Mouse (Mus musculus) ZHBTc4 (cell line): ENCODE results near the gene Ttc28.

Experiments used
- DNase-seq: peaks from one replicate; pipeline ENCODE4 v3.0.0-alpha.2; 2011; ENCODE audit warnings: low read depth, low spot score

Ttc28 gene

GRCm38 (mm10) chr5:111085849-111086248 is 206.2 kb downstream of the Ttc28 start:
- DNase-seq, result no peak

DNA sequence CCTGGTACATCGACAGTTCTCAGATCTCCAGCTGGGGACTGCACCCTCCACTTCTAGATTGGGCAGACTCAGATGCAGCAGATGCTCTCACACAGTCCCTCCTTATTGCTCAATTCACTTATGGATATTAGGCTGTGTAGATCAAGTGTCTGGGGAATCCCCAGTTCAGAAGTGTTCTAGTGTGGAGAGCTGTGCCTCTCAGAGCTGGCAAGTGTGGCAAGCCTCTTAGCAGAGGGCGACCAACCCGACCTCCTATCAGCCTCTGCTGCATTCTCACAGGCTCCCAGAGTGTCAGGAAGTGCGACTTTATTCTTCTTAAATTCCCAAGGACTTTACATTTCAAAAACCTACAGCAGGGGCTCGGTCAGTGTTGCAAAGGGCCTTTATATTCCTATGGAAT is 217.1 kb downstream of the Ttc28 start:
- no peak for DNase-seq

DNA sequence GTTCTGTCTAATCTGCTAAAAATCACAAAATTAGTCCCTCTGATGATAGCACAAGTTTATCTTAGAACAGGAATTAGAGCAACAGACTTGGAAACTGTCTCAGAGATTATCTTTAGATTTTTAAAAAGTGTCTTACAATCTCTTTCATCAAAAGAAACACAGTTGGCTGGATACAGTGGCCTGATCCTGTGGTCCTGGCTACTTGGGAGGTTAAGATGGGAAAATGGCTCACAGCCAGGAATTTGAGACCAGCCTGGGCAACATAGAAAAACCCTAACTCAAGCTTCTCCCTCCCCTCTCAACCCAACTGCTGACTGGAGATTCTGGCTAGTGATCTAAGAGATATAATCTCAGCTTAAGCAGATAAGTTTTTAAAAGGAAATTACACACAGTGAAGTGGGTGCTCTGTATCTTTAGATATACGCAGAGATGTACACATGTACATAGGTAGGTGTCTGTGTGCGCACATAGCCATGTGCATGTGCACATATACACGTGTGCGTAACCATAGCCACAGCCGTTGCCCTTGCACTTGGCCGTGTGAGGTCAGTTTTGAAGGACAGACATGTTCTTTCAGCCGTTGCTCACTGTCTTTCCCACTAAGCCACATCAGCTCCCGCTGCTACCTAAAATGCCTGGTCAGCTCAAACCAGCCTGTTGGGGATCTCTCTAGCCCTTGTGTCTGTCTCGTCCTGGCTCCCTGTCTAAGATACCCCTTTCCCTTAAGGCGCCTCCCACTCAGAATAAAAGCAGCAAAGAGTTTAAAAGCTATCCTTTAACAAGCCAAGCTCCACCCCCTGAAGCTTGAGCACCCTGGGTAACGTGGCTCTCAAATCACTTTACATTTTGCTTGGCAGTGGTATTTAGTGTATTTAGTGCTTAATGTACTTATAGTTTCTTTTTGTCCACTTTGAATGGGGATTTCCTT is 217.9 kb downstream of the Ttc28 start:
- DNase-seq, result peak; percentile 43

- no peak for DNase-seq
Observed at GRCm38 (mm10) chr5:111098516-111099274, 219.1 kb downstream of the Ttc28 start.

- no peak for DNase-seq
Observed at GRCm38 (mm10) chr5:111100585-111100984, 221.0 kb downstream of the Ttc28 start.

DNA sequence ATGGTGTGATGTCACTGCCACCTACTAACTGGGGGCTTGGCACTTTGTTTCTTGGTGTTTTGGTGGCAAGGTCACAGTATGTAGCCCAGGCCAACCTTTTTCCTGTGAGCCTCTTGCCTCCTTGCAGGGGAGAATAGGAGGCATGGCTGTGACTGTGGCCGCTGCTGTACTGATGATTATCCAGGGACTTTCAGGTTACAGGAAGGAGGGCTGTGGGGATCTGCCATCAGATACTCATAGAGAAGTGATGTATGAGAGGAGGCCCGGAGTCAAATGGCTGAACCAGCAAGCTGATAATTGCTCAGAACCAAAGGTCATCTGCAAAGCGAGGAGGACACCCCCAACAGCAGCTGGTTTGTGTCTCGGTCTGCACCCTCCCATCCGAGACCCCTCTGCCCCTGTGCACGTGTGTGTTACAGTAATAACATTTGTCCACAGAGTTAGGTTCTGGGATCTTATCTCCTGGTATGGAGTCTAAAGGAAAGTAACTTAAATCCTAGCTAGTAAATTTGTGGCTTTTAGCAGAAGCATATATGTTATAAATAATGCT is 221.9 kb downstream of the Ttc28 start:
- no peak for DNase-seq

- DNase-seq, result no peak
Observed at GRCm38 (mm10) chr5:111104801-111105200, 225.2 kb downstream of the Ttc28 start.

GRCm38 (mm10) chr5:111111378-111111777 is 231.8 kb downstream of the Ttc28 start:
- DNase-seq, result peak; percentile 60

- DNase-seq, result no peak
Observed at GRCm38 (mm10) chr5:111113183-111113582, 233.6 kb downstream of the Ttc28 start.

DNA sequence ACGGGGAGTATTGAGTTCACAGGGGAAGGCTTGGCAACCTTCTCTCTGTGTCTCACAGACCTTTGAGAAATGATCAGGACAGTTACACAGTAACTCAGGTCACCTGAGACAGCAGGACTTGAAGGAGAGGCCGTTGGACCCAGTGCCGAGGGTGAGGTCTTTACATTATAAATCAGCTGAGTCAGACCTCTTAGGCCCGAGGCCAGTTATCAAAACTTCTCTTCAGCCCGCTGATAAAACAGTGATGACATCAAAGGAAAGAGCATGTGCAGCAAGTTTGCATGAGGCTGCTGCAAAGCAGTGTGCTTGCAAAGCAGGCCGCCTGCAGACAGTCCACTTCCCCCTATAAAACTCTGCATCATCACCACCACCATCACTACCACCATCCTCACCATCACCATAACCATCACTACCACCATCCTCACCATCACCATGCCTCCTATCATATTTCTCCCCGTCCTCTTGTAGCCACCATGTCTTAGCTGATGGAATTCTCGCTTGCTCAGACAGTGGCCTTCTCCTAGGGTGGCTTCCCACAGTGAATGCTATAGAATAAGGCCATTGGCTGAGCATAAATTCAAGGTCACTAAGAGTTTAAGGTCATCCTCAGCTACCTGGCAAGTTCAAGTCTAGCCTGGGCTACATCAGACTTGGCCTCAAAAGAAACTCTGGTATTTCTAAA is 234.2 kb downstream of the Ttc28 start:
- DNase-seq, result no peak

- DNase-seq, result no peak
Observed at GRCm38 (mm10) chr5:111114597-111114996, 235.0 kb downstream of the Ttc28 start.

DNA sequence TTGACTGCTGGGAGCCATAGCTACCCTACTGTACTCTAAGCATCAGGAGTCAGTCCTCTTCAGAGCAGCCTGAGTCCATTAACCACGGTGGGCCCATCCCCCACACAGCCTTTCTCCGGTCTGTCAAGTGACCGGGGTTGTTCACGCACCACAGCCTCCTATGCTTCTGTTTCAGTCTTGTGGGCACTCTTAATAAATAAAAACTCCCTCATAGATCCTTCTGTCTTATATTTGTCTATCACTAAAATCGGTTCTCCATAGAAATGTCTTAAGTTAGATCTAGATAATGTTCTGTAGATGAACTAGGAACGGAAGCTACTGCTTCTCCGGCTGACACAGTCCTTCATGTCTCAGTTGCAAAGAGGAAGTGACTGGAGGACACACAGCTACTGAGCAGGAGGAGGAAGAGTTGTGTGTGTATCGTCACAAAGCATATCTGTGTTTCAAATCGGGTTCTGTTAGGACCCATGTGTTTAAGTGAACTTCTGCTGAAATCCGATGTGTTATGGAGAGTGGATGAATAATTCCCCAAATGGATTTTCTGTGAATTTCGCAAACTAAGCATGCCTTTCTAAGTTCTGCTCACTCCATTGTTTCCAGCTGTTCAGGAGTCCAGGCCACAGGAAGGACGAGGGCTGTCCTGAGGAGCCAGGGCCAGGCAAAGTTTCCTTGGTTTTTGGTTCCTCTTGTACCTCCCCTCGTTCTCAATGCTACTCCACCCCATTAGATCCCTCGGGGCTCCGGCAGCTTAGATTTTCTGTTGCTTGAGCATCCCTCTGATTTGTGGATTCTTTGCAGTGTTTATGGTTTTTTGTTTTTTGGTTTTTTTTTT is 236.1 kb downstream of the Ttc28 start:
- DNase-seq, result no peak

- DNase-seq, result no peak
Observed at GRCm38 (mm10) chr5:111119805-111120204, 240.2 kb downstream of the Ttc28 start.

DNA sequence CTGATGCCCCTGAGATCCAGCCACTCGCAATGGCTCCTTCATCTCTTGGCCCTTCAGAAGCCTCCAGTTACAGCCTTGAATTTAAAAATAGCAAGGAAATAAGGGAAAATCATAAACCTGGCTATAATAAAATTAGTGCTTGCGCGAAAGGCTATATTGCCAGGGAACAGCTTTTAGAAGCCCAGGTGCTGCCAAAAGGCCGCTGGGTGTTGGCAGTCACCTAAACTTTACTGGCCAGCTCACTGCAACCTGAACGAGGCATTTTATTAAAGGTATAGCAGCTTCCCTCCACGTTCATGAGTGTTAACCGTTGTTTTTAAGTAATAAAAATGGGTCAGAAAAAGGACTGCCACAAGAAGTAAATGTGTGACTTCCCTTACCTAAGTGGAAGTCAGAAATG is 240.7 kb downstream of the Ttc28 start:
- DNase-seq, result no peak

DNA sequence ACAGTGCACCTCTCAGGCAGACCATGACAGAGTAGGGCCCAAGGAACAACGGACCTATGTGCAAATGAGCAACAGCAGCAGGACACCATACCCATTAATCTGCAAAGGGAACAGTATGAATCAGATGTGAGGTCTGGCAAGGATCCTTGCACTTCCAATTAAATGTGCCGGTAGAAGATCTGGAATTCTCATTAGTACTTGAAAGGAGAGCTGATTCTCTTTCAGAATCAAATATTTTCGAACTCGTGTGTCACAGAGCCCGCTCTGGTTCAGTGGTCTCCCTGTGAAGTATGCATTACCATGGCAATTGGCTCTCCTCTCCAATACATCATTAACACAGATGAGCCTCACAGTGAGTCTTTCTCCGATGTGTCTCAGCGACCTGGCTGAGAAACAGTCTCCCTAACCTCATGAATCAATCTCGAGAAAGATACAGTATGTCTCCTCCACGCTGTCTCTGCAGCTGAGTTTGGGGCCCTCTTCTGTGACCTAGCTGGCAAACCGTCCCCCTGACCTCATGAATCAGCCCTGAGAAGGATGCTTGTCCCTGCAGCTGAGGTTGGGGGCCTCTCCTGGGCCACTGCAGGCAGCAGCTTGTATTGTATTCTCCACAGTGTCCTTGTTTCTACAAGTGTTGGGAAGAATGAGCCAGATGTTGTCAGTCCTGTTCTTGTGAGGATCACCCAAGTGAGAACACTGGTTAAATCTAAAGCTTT is 241.3 kb downstream of the Ttc28 start:
- no peak for DNase-seq

- no peak for DNase-seq
Observed at GRCm38 (mm10) chr5:111122332-111123049, 242.9 kb downstream of the Ttc28 start.

DNA sequence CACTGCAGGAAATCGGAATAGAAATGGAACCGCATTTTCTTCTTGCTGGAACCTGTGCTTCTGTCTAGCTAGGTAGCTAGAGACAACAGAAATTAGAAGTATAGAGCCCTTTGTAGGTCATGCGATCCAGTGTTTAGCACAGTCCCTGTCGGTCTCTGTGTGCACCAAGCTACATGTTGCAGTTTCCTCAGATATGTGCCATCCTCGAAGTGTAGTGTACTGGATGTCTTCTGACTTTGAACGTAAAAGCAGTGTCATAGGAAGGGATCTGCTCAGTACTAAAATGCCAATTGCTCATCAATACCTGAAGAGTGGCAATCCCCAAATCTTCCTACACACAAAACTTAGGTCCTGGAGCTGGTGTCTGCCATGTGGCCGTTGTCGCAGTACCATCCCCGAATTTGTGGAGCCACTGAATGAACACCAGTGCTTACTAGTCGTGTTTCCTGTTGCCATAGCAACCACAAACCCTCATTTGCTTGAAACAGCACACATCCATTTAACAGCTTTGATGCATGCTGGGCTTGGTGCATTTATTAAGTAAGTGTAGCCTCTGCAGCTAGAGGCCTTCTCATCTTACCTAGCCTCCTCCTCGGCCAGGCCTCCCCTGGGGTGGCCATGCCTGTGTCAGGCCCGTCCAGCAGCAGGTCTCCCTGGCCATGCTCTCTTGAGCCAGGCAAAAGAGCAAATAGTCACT is 243.6 kb downstream of the Ttc28 start:
- peak; percentile 71 for DNase-seq

DNA sequence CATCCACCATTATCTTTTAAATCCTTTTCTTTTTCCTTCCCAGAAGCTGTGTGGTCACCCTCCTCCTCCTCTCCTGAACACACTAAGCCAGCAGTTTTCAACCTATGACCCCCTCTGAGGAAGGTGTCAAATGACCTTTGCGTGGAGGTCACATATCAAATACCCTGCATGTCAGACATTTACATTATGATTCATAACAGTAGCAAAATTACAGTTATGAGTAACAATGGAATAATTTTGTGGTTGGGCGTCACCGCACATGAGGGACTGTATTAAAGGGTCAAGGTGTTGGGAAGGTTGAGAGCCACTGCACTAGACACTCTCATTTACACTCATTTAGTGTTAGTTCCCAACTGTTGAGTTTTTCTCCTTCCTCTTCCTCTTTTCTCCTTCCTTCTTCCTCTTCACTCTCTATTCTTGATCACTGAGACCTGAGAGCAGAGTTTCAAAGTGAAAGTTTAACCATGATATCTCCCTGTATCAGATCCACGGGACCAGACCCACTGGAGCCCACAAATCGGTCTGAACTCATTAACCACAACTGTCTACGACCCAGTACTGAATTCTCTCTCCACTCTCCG is 245.1 kb downstream of the Ttc28 start:
- no peak for DNase-seq

DNA sequence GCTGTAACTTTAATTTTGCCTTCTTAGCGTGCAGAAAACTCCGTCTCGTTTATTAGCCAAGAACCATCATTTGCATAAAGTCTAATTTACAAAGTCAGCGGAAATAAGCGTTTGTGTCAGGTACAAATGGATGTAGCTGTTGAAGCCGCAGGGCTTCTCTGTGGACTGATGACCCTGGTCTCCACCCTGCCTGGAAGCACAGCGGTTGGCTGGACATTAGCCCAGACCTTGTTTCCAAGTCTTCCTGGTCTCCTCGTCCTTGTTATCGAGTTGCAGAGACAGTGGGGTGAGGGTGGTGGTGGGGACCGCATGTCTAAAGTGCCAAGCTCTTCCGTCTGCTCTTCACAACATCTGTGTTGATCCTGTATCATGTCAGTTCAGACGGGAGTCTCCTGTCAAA is 246.1 kb downstream of the Ttc28 start:
- DNase-seq, result no peak
